In genomic region chr2:24347926-24348325, GRCm38 (mm10) we compare ENCODE assay signal across 41 mouse cellular contexts. TPM values are rescaled to one million over a fixed set of nuclear protein-coding genes. Genes with fewer than 3 reads are reported as not detected.
"Had no signal": no experiment of that assay in that cellular context is flagged by ENCODE, and none has a peak within 500 bp of the region (broad histone marks: within the 10 kb centered on the region; RNA-seq: fewer than 3 reads in every experiment).

No protein-coding gene starts in this region.

- DNase-seq: forebrain, postnatal 0 days; gastrocnemius, adult 2 months; gastrocnemius, postnatal 10 days; gastrocnemius, postnatal 25 days; heart, adult 18-20 months; heart, postnatal 10 days; heart, postnatal 36 days; kidney, adult 11 months; kidney, adult 2 months; kidney, adult 9 months; kidney, postnatal 14 days; kidney, postnatal 36 days; layer of hippocampus, adult 9-11 months; layer of hippocampus, postnatal 36 days; left cerebral cortex, postnatal 4 days; liver, embryonic 13.5 days had no signal

- H3K4me2 ChIP-seq: heart, embryonic 12.5 days; hindbrain, embryonic 13.5 days; hindbrain, embryonic 15.5 days; kidney, embryonic 15.5 days; limb, embryonic 13.5 days; limb, embryonic 15.5 days; liver, embryonic 11.5 days; liver, embryonic 13.5 days had no signal

- H3K9ac ChIP-seq: forebrain, postnatal 0 days; heart, embryonic 12.5 days; hindbrain, embryonic 13.5 days; hindbrain, embryonic 15.5 days; kidney, embryonic 15.5 days; limb, embryonic 13.5 days; limb, embryonic 15.5 days; liver, embryonic 13.5 days had no signal

- ATAC-seq: forebrain, postnatal 0 days; hindbrain, postnatal 0 days; intestine, embryonic 16.5 days had no signal

- H3K9me3 ChIP-seq: heart, embryonic 12.5 days; hindbrain, embryonic 13.5 days; hindbrain, embryonic 15.5 days; kidney, embryonic 15.5 days; limb, embryonic 13.5 days; limb, embryonic 15.5 days; liver, embryonic 13.5 days had no signal

- H3K36me3 ChIP-seq: heart, embryonic 12.5 days; hindbrain, embryonic 13.5 days; hindbrain, embryonic 15.5 days; kidney, embryonic 15.5 days; limb, embryonic 13.5 days; limb, embryonic 15.5 days; liver, embryonic 13.5 days had no signal

- H3K27ac ChIP-seq: gastrocnemius, adult 2 months; hindbrain, embryonic 13.5 days; hindbrain, embryonic 15.5 days; hindbrain, postnatal 0 days; kidney, embryonic 15.5 days; kidney, postnatal 0 days; limb, embryonic 13.5 days; limb, embryonic 15.5 days; liver, embryonic 13.5 days had no signal

- H3K4me1 ChIP-seq: heart, embryonic 12.5 days; hindbrain, embryonic 13.5 days; hindbrain, embryonic 15.5 days; kidney, embryonic 15.5 days; limb, embryonic 13.5 days; limb, embryonic 15.5 days had no signal

- H3K27me3 ChIP-seq: heart, embryonic 12.5 days; hindbrain, embryonic 13.5 days; hindbrain, embryonic 15.5 days; kidney, embryonic 15.5 days; limb, embryonic 13.5 days; limb, embryonic 15.5 days; liver, embryonic 13.5 days had no signal

- H3K4me3 ChIP-seq: gastrocnemius, adult 2 months; heart, embryonic 12.5 days; hindbrain, embryonic 13.5 days; hindbrain, embryonic 15.5 days; kidney, embryonic 15.5 days; limb, embryonic 13.5 days; limb, embryonic 15.5 days; liver, embryonic 13.5 days had no signal

RNA-seq across cellular contexts. Expression of gene Il1rn, which starts 11.3 kb away (rescaled TPM):
- total RNA-seq: forebrain, postnatal 0 days; gastrocnemius, adult 2 months; gastrocnemius, postnatal 25 days; hindbrain, postnatal 0 days; layer of hippocampus, adult 18-20 months; layer of hippocampus, postnatal 14 days; layer of hippocampus, postnatal 36 days; left cerebral cortex, adult 18-20 months; left cerebral cortex, adult 8-10 months; left cerebral cortex, postnatal 10 days; left cerebral cortex, postnatal 25 days; left cerebral cortex, postnatal 4 days had no signal
- polyA plus RNA-seq: forebrain, postnatal 0 days; hindbrain, embryonic 11.5 days; hindbrain, embryonic 15.5 days had no signal

RNA-seq across cellular contexts. Expression of gene Il1f10, which starts 56.9 kb away (rescaled TPM):
- total RNA-seq: forebrain, postnatal 0 days; gastrocnemius, adult 2 months; gastrocnemius, postnatal 10 days; gastrocnemius, postnatal 25 days; gastrocnemius, postnatal 4 days; heart, adult 18-20 months; heart, postnatal 10 days; heart, postnatal 36 days; hematopoietic stem cell, adult 5-6 weeks; hindbrain, postnatal 0 days; layer of hippocampus, adult 18-20 months; layer of hippocampus, adult 8-10 months; layer of hippocampus, postnatal 14 days; layer of hippocampus, postnatal 36 days; left cerebral cortex, adult 18-20 months; left cerebral cortex, adult 8-10 months; left cerebral cortex, postnatal 10 days; left cerebral cortex, postnatal 25 days; left cerebral cortex, postnatal 4 days had no signal
- polyA plus RNA-seq: forebrain, postnatal 0 days; heart, embryonic 12.5 days; heart, embryonic 14.5 days; heart, embryonic 16.5 days; hindbrain, embryonic 11.5 days; hindbrain, embryonic 13.5 days; hindbrain, embryonic 15.5 days; hindbrain, postnatal 0 days; intestine, embryonic 14.5 days; intestine, embryonic 16.5 days; kidney, adult 2 months; kidney, embryonic 15.5 days; kidney, postnatal 0 days; large intestine, adult 2 months; limb, embryonic 11.5 days; limb, embryonic 13.5 days; liver, embryonic 11.5 days; liver, embryonic 13.5 days had no signal
